Comparison of ENCODE assay signal across 9 mouse cellular contexts in genomic region chr15:94769227-94769626, GRCm38 (mm10).
DNase-seq lines count a peak whose midpoint lies in the region; ATAC-seq and TF ChIP-seq lines count a peak whose summit lies in the region.
"Had no signal": no experiment of that assay in that cellular context is flagged by ENCODE, and none has a peak within 500 bp of the region (broad histone marks: within the 10 kb centered on the region; RNA-seq: fewer than 3 reads in every experiment).

No protein-coding gene starts in this region.

- H3K4me1 ChIP-seq in kidney, adult 2 months (ENCODE audit: control insufficient read depth, insufficient read depth, low read length) = no peaks in the 10 kb centered on the region
- H3K4me1 ChIP-seq in hindbrain, embryonic 14.5 days (replicated peaks; ENCODE audit: control insufficient read depth, insufficient read depth, low read length) = 0 out of 2 replicates have a peak, but pooled peaks cover 9% of the 10 kb centered on the region
- H3K4me1 ChIP-seq in limb, embryonic 10.5 days = no peaks in the 10 kb centered on the region
- H3K4me1 ChIP-seq: embryonic facial prominence, embryonic 13.5 days had no signal

- H3K27me3 ChIP-seq in kidney, adult 2 months (replicated peaks; ENCODE audit: control insufficient read depth, insufficient read depth, low read length) = no peaks in the 10 kb centered on the region
- no peaks in the 10 kb centered on the region for H3K27me3 ChIP-seq in hindbrain, embryonic 14.5 days (ENCODE audit: control insufficient read depth, insufficient read depth, low read length)
- no peaks in the 10 kb centered on the region for H3K27me3 ChIP-seq in limb, embryonic 10.5 days (ENCODE audit: low read depth, poor library complexity, severe bottlenecking)

- peak; percentile 20; the same call in 1 of the 2 replicates for TF ChIP-seq CTCF in kidney, adult 2 months (conservative IDR thresholded peaks at IDR 0.05; ENCODE audit: insufficient read depth, insufficient read length, low read depth, low read length)

- peak; percentile 60; the same call in 1 of the 2 replicates for ATAC-seq in common myeloid progenitor, adult 5-6 weeks (replicated peaks; ENCODE audit: low read depth, poor library complexity, severe bottlenecking)
- peak; percentile 72 for ATAC-seq in hindbrain, embryonic 14.5 days (ENCODE audit: low FRiP score)

- WGBS in kidney, adult 2 months = 17% methylated on average over 4 of the region's 4 CpGs
- WGBS in hindbrain, embryonic 14.5 days = 18% methylated on average over 4 of the region's 4 CpGs
- 27% methylated on average over 4 of the region's 4 CpGs for WGBS in limb, embryonic 10.5 days

- no peak overlapping the region for H3K4me3 ChIP-seq in kidney, adult 2 months (ENCODE audit: insufficient read depth, low read depth, low read length)
- no peak overlapping the region for H3K4me3 ChIP-seq in hindbrain, embryonic 14.5 days (replicated peaks; ENCODE audit: low read length)
- H3K4me3 ChIP-seq in limb, embryonic 10.5 days = no peak overlapping the region
- H3K4me3 ChIP-seq: embryonic facial prominence, embryonic 13.5 days had no signal

- H3K9ac ChIP-seq in hindbrain, embryonic 14.5 days = no peak overlapping the region
- H3K9ac ChIP-seq: embryonic facial prominence, embryonic 13.5 days had no signal

- H3K36me3 ChIP-seq in kidney, adult 2 months (ENCODE audit: control insufficient read depth, insufficient read depth, low read length) = no peaks in the 10 kb centered on the region
- no peaks in the 10 kb centered on the region for H3K36me3 ChIP-seq in hindbrain, embryonic 14.5 days (replicated peaks; ENCODE audit: control insufficient read depth, insufficient read depth)
- H3K36me3 ChIP-seq in limb, embryonic 10.5 days = no peaks in the 10 kb centered on the region
- H3K36me3 ChIP-seq: embryonic facial prominence, embryonic 13.5 days had no signal

- H3K4me2 ChIP-seq in hindbrain, embryonic 14.5 days (replicated peaks) = no peak overlapping the region
- H3K4me2 ChIP-seq: embryonic facial prominence, embryonic 13.5 days had no signal

- DNase-seq in kidney, adult 2 months = peak; percentile 37
- DNase-seq in kidney, adult 11 months = no peak
- DNase-seq in Muller cell, postnatal 12 days (ENCODE audit: inconsistent ontology term) = peak; percentile 33
- DNase-seq in hindbrain, embryonic 14.5 days (ENCODE audit: low spot score) = peak; percentile 91
- peak; percentile 32 for DNase-seq in limb, embryonic 10.5 days (ENCODE audit: low spot score)
- peak; percentile 54 for DNase-seq in retina, postnatal 7 days (ENCODE audit: low read depth, low spot score)
- DNase-seq in gastrocnemius, postnatal 25 days = no peak

- no peak for TF ChIP-seq POLR2A in kidney, adult 2 months (IDR thresholded peaks at IDR 0.05; ENCODE audit: low read depth, low read length)

- H3K9me3 ChIP-seq in hindbrain, embryonic 14.5 days (ENCODE audit: control insufficient read depth, low read length) = 0 out of 2 replicates have a peak, but pooled peaks cover 5% of the 10 kb centered on the region
- H3K9me3 ChIP-seq in limb, embryonic 10.5 days (replicated peaks) = no peaks in the 10 kb centered on the region

- no peak overlapping the region for H3K27ac ChIP-seq in kidney, adult 2 months (ENCODE audit: insufficient read depth, low read depth, low read length)
- no peak overlapping the region for H3K27ac ChIP-seq in hindbrain, embryonic 14.5 days
- H3K27ac ChIP-seq in limb, embryonic 10.5 days = no peak overlapping the region
- H3K27ac ChIP-seq: embryonic facial prominence, embryonic 13.5 days had no signal

Comparison
In these comparisons a context has a peak if more than half of its experiments do, and no peak if none do; other contexts are left out.
1. DNase-seq: peak in kidney, adult 2 months (single experiment), Muller cell, postnatal 12 days (single experiment), hindbrain, embryonic 14.5 days (single experiment), limb, embryonic 10.5 days (single experiment) and retina, postnatal 7 days (single experiment); none in kidney, adult 11 months (single experiment) and gastrocnemius, postnatal 25 days (single experiment).